Comparison of ENCODE assay signal across 8 mouse cellular contexts in genomic region chr6:100286573-100287333, GRCm38 (mm10). TPM values are rescaled to one million over a fixed set of nuclear protein-coding genes. Genes with fewer than 3 reads are reported as not detected.
DNase-seq lines count a peak whose midpoint lies in the region; ATAC-seq lines count a peak whose summit lies in the region.

No protein-coding gene starts in this region.

- H3K9ac ChIP-seq in heart, embryonic 15.5 days, result peak overlapping the region; percentile 89
- H3K9ac ChIP-seq in liver, embryonic 15.5 days, result peak overlapping the region; percentile 78
- H3K9ac ChIP-seq in neural tube, embryonic 12.5 days, result peak overlapping the region; percentile 87
- peak overlapping the region; percentile 94 for H3K9ac ChIP-seq in stomach, embryonic 16.5 days (ENCODE audit: low read length)

- peak overlapping the region; percentile 96 for H3K4me2 ChIP-seq in heart, embryonic 15.5 days
- peak overlapping the region; percentile 100 for H3K4me2 ChIP-seq in liver, embryonic 15.5 days
- H3K4me2 ChIP-seq in neural tube, embryonic 12.5 days (replicated peaks), result peak overlapping the region; percentile 83
- peak overlapping the region; percentile 87 for H3K4me2 ChIP-seq in stomach, embryonic 16.5 days (ENCODE audit: low read depth, low read length)

- H3K27ac ChIP-seq in forebrain, embryonic 10.5 days, result peak overlapping the region; percentile 98
- H3K27ac ChIP-seq in heart, embryonic 15.5 days, result peak overlapping the region; percentile 97
- peak overlapping the region; percentile 94 for H3K27ac ChIP-seq in liver, embryonic 15.5 days (replicated peaks)
- peak overlapping the region; percentile 96 for H3K27ac ChIP-seq in neural tube, embryonic 12.5 days
- peak overlapping the region; percentile 94 for H3K27ac ChIP-seq in stomach, embryonic 16.5 days (ENCODE audit: low read length)

- H3K4me3 ChIP-seq in forebrain, embryonic 10.5 days, result peak overlapping the region; percentile 80
- H3K4me3 ChIP-seq in heart, embryonic 15.5 days, result peak overlapping the region; percentile 83
- peak overlapping the region; percentile 83 for H3K4me3 ChIP-seq in liver, embryonic 15.5 days (replicated peaks)
- H3K4me3 ChIP-seq in neural tube, embryonic 12.5 days, result peak overlapping the region; percentile 83
- H3K4me3 ChIP-seq in stomach, embryonic 16.5 days (replicated peaks; ENCODE audit: low read length), result peak overlapping the region; percentile 73

- 3% methylated on average over 85 of the region's 117 CpGs for WGBS in forebrain, embryonic 10.5 days
- under 1% methylated on average over 68 of the region's 117 CpGs for WGBS in heart, embryonic 15.5 days
- under 1% methylated on average over 98 of the region's 117 CpGs for WGBS in liver, embryonic 15.5 days (ENCODE audit: insufficient replicate concordance)
- 1% methylated on average over 85 of the region's 117 CpGs for WGBS in neural tube, embryonic 12.5 days
- under 1% methylated on average over 89 of the region's 117 CpGs for WGBS in stomach, embryonic 16.5 days

- peaks cover 37% of the 10 kb centered on the region for H3K4me1 ChIP-seq in forebrain, embryonic 10.5 days
- H3K4me1 ChIP-seq in heart, embryonic 15.5 days (replicated peaks), result peaks cover 34% of the 10 kb centered on the region
- peaks cover 38% of the 10 kb centered on the region for H3K4me1 ChIP-seq in liver, embryonic 15.5 days (replicated peaks)
- H3K4me1 ChIP-seq in neural tube, embryonic 12.5 days, result peaks cover 25% of the 10 kb centered on the region
- peaks cover 15% of the 10 kb centered on the region for H3K4me1 ChIP-seq in stomach, embryonic 16.5 days (ENCODE audit: control insufficient read depth, insufficient read depth, low read length)

- ATAC-seq in CD4-positive, CD25-positive, alpha-beta regulatory T cell, adult 4 months, result peak; percentile 46
- peak; percentile 78 for ATAC-seq in heart, embryonic 15.5 days (replicated peaks; ENCODE audit: insufficient number of reproducible peaks, insufficient read depth, low FRiP score, low read depth)
- peak; percentile 77 for ATAC-seq in liver, embryonic 15.5 days (ENCODE audit: insufficient read depth)
- peak; percentile 77 for ATAC-seq in neural tube, embryonic 12.5 days (ENCODE audit: low FRiP score, low read depth)
- peak; percentile 82 for ATAC-seq in stomach, embryonic 16.5 days (ENCODE audit: insufficient read depth, low FRiP score)

- peaks cover 38% of the 10 kb centered on the region for H3K27me3 ChIP-seq in forebrain, embryonic 10.5 days (ENCODE audit: poor library complexity, severe bottlenecking)
- H3K27me3 ChIP-seq in heart, embryonic 15.5 days, result peaks cover 13% of the 10 kb centered on the region
- peaks cover 14% of the 10 kb centered on the region for H3K27me3 ChIP-seq in liver, embryonic 15.5 days
- H3K27me3 ChIP-seq in neural tube, embryonic 12.5 days (replicated peaks), result peaks cover 25% of the 10 kb centered on the region
- no peaks in the 10 kb centered on the region for H3K27me3 ChIP-seq in stomach, embryonic 16.5 days (ENCODE audit: control insufficient read depth, insufficient read depth, low read length)

- H3K36me3 ChIP-seq in forebrain, embryonic 10.5 days (replicated peaks), result peaks cover 9% of the 10 kb centered on the region; the same call in 1 of the 2 replicates
- no peaks in the 10 kb centered on the region for H3K36me3 ChIP-seq in heart, embryonic 15.5 days
- H3K36me3 ChIP-seq in liver, embryonic 15.5 days (replicated peaks), result no peaks in the 10 kb centered on the region
- no peaks in the 10 kb centered on the region for H3K36me3 ChIP-seq in neural tube, embryonic 12.5 days
- H3K36me3 ChIP-seq in stomach, embryonic 16.5 days (ENCODE audit: control insufficient read depth, insufficient read depth, low read length), result no peaks in the 10 kb centered on the region

- no peaks in the 10 kb centered on the region for H3K9me3 ChIP-seq in forebrain, embryonic 10.5 days
- no peaks in the 10 kb centered on the region for H3K9me3 ChIP-seq in heart, embryonic 15.5 days (replicated peaks)
- no peaks in the 10 kb centered on the region for H3K9me3 ChIP-seq in liver, embryonic 15.5 days (replicated peaks)
- H3K9me3 ChIP-seq in neural tube, embryonic 12.5 days, result no peaks in the 10 kb centered on the region
- H3K9me3 ChIP-seq in stomach, embryonic 16.5 days (replicated peaks; ENCODE audit: control insufficient read depth, low read length), result no peaks in the 10 kb centered on the region

- DNase-seq in c-Kit-positive CD71-negative TER-119-negative erythroid progenitor cells, embryonic 14.5 days (ENCODE audit: low read depth), result peak; percentile 26
- peak; percentile 61 for DNase-seq in forebrain, embryonic 10.5 days (ENCODE audit: extremely low spot score, low spot score)
- peak; percentile 88 for DNase-seq in kidney, postnatal 14 days

RNA-seq across cellular contexts. Expression of gene Rybp, which starts 0.5 kb away (rescaled TPM):
- polyA plus RNA-seq in CD4-positive, CD25-positive, alpha-beta regulatory T cell, adult 4 months (2017; shearing (Covaris generic)), result 10 to 100 TPM; 11.8 to 13.7 TPM
- 11.9 and 12.8 TPM in 2 replicates for polyA plus RNA-seq in forebrain, embryonic 10.5 days (2016; fragmentation: Nextera tagmentation; extraction: Ambion mirVana)
- polyA plus RNA-seq in heart, embryonic 15.5 days (2015; fragmentation: Nextera tagmentation; extraction: Ambion mirVana), result 9.5 and 11.0 TPM in 2 replicates
- 5.1 and 5.4 TPM in 2 replicates for polyA plus RNA-seq in liver, embryonic 15.5 days (2015; fragmentation: Nextera tagmentation; extraction: Ambion mirVana)
- 18.5 and 21.1 TPM in 2 replicates for polyA plus RNA-seq in neural tube, embryonic 12.5 days (2016; fragmentation: Nextera tagmentation; extraction: Ambion mirVana)
- polyA plus RNA-seq in stomach, embryonic 16.5 days (2015; fragmentation: Nextera tagmentation; extraction: Ambion mirVana), result 8.9 and 10.5 TPM in 2 replicates

Comparison
In these comparisons a context has a peak if more than half of its experiments do, and no peak if none do; other contexts are left out.
1. Peak in every context shown above with its lines: DNase-seq, ATAC-seq, H3K4me3 ChIP-seq and H3K27ac ChIP-seq.
2. DNase-seq: peak in every context shown above with its lines; median percentile 88 in kidney, postnatal 14 days; 61 in forebrain, embryonic 10.5 days; 26 in c-Kit-positive CD71-negative TER-119-negative erythroid progenitor cells, embryonic 14.5 days.